Mouse (Mus musculus): ENCODE results near the gene Sorl1. TPM values are rescaled to one million over a fixed set of nuclear protein-coding genes. Genes with fewer than 3 reads are reported as not detected.

The Sorl1 gene
- polyA plus RNA-seq, 1 experiment from 2014 or later: 11.6 TPM

DNA sequence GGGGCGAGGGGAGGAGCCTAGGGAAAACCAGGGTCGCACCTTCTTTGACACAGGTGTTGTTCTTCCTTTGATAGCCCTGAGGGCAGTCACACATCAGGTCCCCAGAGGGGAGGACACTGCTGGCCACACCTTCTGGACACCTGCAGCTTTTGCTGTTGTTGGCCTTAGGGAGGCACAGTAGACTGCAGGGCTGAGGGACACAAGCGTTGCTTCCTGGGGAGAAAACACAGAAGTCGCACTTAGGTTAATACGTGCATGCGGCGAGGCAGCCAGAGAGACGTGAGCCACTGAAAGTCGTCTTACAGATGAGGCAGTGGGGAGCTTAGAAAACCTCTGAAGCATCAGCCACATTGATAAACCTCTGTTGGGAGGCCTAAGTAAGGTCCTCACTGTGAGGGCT, 99.8 kb downstream of the Sorl1 start:
- H3K9ac ChIP-seq: no peak overlapping the region
- H3K27me3 ChIP-seq: no peaks in the 10 kb centered on the region
- WGBS: 70% methylated on average over 9 of the region's 9 CpGs
- ATAC-seq (ENCODE audit: insufficient number of reproducible peaks, insufficient read depth, low FRiP score, low TSS enrichment): no peak
- peaks cover 7% of the 10 kb centered on the region; the same call in 1 of the 2 replicates for H3K4me1 ChIP-seq
- H3K9me3 ChIP-seq: no peaks in the 10 kb centered on the region
- H3K4me2 ChIP-seq (replicated peaks): no peak overlapping the region
- H3K27ac ChIP-seq: peak overlapping the region; percentile 18; the same call in 1 of the 2 replicates
- H3K36me3 ChIP-seq: no peaks in the 10 kb centered on the region
- H3K4me3 ChIP-seq: no peak overlapping the region

DNA sequence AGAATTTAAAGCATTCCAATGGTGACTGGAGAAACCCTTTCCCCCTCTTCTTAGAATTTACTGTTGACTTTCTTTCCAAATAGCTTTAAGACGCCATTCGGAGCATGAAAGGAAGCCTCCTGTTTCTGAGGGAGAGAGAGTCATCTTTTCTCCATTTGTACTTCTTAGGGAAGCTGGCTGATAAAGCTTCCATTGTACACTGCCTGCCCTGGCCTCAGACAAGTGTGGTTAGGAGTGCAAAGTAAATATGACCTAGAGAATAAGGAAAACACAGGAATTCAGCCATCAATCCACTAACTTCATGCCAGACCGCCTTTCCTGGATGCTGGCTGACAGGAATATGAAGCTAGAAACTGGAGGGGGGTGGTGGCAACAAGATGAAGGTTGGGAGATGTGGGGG, 100.7 kb downstream of the Sorl1 start:
- ATAC-seq (ENCODE audit: insufficient number of reproducible peaks, insufficient read depth, low FRiP score, low TSS enrichment): no peak
- Histone ChIP-seq H3K27me3 (no peaks in the 10 kb centered on the region), H3K4me2 (replicated peaks) (no peak overlapping the region), H3K9ac (no peak overlapping the region), H3K4me1 (peaks cover 7% of the 10 kb centered on the region; the same call in 1 of the 2 replicates), H3K36me3 (no peaks in the 10 kb centered on the region), H3K4me3 (no peak overlapping the region), H3K9me3 (no peaks in the 10 kb centered on the region), H3K27ac (no peak overlapping the region)
- 29% methylated on average over 3 of the region's 3 CpGs for WGBS

DNA sequence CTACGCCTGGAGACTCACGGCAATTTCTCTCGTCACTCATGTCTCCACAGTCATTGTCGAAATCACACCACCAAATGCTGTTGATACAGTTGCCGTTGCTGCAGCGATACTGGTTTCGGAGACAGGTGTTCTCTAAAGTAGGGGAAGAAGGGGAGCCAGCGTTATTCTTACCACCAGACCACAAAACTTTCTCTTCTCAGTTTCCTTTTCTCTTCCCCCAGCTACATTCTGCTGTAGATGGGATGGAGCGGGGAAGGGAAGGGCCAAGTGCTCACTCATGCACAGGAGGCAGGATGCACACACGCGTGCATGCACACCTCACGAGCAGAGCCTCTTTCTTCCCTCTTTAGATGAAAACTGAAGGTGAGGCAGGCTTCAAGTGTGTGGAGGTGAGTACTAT, 101.8 kb downstream of the Sorl1 start:
- Histone ChIP-seq H3K4me2 (replicated peaks) (no peak overlapping the region), H3K36me3 (0 out of 2 replicates have a peak, but pooled peaks cover under 1% of the 10 kb centered on the region), H3K4me3 (no peak overlapping the region), H3K4me1 (peaks cover 7% of the 10 kb centered on the region; the same call in 1 of the 2 replicates), H3K27me3 (no peaks in the 10 kb centered on the region), H3K9ac (no peak overlapping the region), H3K27ac (no peak overlapping the region), H3K9me3 (no peaks in the 10 kb centered on the region)
- no peak for ATAC-seq (ENCODE audit: insufficient number of reproducible peaks, insufficient read depth, low FRiP score, low TSS enrichment)
- WGBS: 92% methylated on average over 12 of the region's 12 CpGs

DNA sequence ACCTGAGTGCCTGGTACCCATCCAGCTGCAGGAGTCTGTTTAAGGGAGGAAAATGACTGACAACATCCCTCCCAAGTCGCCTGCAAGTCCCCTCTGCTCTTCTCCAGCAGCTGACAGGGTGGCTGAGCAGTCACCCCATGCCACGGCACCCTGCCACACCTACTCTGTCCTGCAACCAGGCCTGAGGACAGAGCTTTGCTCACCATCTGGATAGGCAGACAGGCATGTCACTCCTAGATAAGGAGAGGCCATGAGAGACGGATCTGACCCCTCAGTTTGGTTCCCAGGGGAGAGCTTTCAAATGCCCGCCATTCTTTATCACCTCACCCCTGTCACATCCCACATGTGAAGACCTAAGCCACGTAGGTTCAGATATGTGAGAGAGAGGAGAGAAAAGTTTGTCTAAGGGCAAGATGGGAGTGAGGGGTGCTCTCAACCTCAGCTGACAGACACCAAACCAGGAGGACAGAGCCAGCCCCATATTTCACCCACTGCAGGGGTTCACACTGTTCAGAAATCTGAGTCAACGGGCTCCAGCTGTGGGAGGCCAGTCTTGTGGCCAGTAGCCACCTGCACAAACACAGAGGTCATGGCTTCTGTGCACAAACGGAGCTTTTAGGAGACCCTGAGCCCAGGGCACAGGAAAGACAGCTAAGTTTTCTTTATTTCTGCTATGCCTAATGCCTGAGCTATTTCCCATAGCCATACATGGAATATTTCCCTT, 104.6 kb downstream of the Sorl1 start:
- H3K36me3 ChIP-seq: peaks cover 26% of the 10 kb centered on the region
- H3K27ac ChIP-seq: no peak overlapping the region
- no peaks in the 10 kb centered on the region for H3K9me3 ChIP-seq
- H3K27me3 ChIP-seq: no peaks in the 10 kb centered on the region
- H3K9ac ChIP-seq: no peak overlapping the region
- H3K4me2 ChIP-seq (replicated peaks): no peak overlapping the region
- WGBS: 32% methylated on average over 7 of the region's 7 CpGs
- H3K4me3 ChIP-seq: no peak overlapping the region
- ATAC-seq (ENCODE audit: insufficient number of reproducible peaks, insufficient read depth, low FRiP score, low TSS enrichment): no peak
- peaks cover 7% of the 10 kb centered on the region; the same call in 1 of the 2 replicates for H3K4me1 ChIP-seq

DNA sequence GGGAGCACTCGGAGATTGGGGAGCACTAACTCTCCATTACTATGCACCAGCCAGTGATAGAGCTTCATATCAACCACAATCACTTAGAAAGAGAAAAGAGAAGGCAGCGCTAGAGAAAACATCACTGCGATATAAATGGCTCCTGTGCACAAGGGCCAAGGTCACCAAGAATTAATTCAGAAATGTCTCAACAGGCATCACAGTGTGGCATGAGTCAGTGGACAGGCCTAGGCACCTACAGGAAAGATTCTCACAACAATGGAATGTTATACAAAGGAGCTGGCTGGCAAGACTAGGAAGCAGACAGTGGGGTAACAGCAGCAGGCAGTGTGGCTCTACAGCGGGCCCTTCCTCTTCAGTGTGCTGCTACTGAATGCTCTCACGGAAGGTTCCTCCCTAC, 115.6 kb downstream of the Sorl1 start:
- H3K27ac ChIP-seq: no peak overlapping the region
- peaks cover 15% of the 10 kb centered on the region for H3K4me1 ChIP-seq
- no peak for ATAC-seq (ENCODE audit: insufficient number of reproducible peaks, insufficient read depth, low FRiP score, low TSS enrichment)
- no peaks in the 10 kb centered on the region for H3K27me3 ChIP-seq
- H3K9me3 ChIP-seq: no peaks in the 10 kb centered on the region
- H3K4me3 ChIP-seq: no peak overlapping the region
- no peaks in the 10 kb centered on the region for H3K36me3 ChIP-seq
- H3K4me2 ChIP-seq (replicated peaks): no peak overlapping the region
- no peak overlapping the region for H3K9ac ChIP-seq
- 94% methylated on average over 5 of the region's 5 CpGs for WGBS

DNA sequence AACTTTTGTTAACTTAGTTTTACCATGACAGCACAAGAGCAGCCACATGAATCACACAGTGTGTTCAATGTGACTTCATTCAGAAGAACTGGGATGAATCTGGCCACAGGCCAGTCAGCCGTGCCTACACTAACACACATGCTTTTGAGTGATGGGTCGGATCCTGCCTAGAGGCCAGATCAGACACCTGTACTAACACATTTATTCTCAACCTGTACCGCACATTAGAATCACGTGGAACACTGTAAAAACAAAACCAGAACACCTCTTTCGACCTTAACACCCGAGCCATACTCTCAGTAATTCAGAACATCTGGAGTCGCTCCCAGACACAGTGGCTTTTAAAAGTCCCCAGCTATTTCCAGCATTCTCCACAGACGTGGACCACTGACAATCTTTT, 119.0 kb downstream of the Sorl1 start:
- Histone ChIP-seq H3K9me3 (no peaks in the 10 kb centered on the region), H3K9ac (no peak overlapping the region), H3K27me3 (no peaks in the 10 kb centered on the region), H3K4me3 (no peak overlapping the region), H3K4me2 (replicated peaks) (no peak overlapping the region), H3K4me1 (peaks cover 15% of the 10 kb centered on the region), H3K27ac (0 out of 2 replicates have a peak overlapping the region, but pooled peaks have one; percentile 24), H3K36me3 (0 out of 2 replicates have a peak, but pooled peaks cover 3% of the 10 kb centered on the region)
- WGBS: 22% methylated on average over 8 of the region's 8 CpGs
- ATAC-seq (ENCODE audit: insufficient number of reproducible peaks, insufficient read depth, low FRiP score, low TSS enrichment): no peak

DNA sequence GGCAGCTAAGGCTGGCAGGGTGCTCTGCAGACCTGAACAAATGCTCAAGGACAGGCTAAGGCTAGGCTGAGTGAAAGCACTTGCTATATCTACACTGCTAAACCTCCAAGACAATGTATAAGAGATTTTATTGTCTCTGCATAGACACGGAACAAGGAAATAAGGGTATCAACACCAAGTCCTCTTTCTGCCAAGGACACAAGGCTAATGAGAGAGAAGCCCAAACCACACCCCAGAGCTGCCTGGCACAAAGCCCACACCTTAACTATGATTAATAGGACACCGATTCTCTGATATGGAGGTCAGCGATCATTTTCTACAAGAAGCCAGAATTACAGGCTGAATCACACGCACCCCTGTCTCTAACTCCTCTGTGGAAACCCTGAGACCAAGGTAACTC, 120.0 kb downstream of the Sorl1 start:
- no peak for ATAC-seq (ENCODE audit: insufficient number of reproducible peaks, insufficient read depth, low FRiP score, low TSS enrichment)
- no peaks in the 10 kb centered on the region for H3K27me3 ChIP-seq
- H3K9ac ChIP-seq: no peak overlapping the region
- H3K9me3 ChIP-seq: no peaks in the 10 kb centered on the region
- no peak overlapping the region for H3K27ac ChIP-seq
- peaks cover 15% of the 10 kb centered on the region for H3K4me1 ChIP-seq
- WGBS: 94% methylated on average over 4 of the region's 4 CpGs
- H3K4me3 ChIP-seq: no peak overlapping the region
- no peak overlapping the region for H3K4me2 ChIP-seq (replicated peaks)
- H3K36me3 ChIP-seq: 0 out of 2 replicates have a peak, but pooled peaks cover 3% of the 10 kb centered on the region

DNA sequence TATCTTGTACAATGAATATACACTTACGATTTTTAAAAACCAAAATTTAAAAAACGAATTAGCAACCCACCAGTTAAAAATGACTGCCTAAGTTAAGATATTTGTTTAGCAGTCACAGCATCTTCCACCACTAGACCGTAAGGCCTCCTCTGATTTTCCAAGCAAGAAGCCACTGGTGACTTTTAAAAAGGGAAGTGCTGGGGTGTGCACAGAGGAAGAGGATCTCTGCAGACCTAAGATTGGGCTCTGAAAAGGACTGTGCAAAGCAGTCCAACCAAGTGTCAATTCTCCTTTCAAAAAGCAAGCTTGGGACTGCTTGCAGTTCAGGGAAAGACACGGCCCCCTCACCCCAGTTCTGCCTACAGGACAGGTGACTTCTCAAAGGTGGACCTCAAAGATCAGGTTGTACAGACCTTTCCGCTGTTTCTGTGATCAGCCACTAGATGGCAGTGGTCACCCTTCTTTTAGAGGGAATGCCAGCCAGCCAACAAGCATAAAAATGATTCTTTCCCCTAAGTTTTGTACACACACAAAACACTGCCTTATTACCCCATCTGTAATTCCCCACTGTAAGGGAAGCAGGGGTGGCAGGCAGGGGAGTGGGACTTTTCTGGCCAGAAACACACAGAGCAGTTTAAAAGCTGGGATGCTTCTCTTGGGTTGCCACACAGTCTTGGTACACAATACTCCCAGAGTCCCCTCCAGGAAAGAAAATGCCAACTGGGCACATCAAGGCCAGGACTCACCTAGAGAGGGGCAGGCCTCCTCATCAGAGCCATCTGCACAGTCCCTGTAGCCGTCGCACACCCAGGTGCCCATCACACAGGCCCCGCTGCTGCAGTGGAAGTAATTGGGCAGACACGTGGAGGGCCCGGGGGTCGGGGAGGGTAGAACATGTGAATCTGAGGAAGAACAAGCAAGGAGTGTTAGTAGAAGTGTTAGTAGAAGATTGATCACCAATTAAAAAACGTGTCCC, 124.3 kb downstream of the Sorl1 start:
- 70% methylated on average over 12 of the region's 12 CpGs for WGBS
- Histone ChIP-seq H3K9me3 (no peaks in the 10 kb centered on the region), H3K27ac (no peak overlapping the region), H3K4me1 (peaks cover 5% of the 10 kb centered on the region; the same call in 1 of the 2 replicates), H3K9ac (no peak overlapping the region), H3K4me3 (no peak overlapping the region), H3K36me3 (0 out of 2 replicates have a peak, but pooled peaks cover 3% of the 10 kb centered on the region), H3K27me3 (no peaks in the 10 kb centered on the region), H3K4me2 (replicated peaks) (no peak overlapping the region)
- ATAC-seq (ENCODE audit: insufficient number of reproducible peaks, insufficient read depth, low FRiP score, low TSS enrichment): 0 out of 2 replicates have a peak, but pooled peaks have one; percentile 19

DNA sequence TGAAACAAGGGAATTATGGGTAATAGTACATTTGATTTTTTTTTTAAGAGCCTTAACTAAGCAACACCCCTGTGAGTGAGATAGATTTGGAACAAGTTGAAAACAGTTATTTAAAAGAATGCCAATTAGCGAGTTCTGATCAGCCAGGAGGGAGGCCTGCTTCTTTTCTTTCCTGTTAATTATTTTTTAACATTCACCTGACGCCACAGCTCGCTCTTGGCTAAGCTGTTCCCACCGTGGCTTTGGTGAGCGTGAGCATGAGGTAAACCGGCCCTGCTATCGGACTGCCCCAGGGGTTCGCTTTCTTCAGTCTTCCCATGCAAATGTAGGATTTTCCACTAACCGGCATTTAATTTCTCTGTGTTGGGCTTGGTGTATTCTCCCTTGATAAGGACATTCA, 128.8 kb downstream of the Sorl1 start:
- 86% methylated on average over 9 of the region's 9 CpGs for WGBS
- 0 out of 2 replicates have a peak, but pooled peaks cover 5% of the 10 kb centered on the region for H3K36me3 ChIP-seq
- no peak overlapping the region for H3K27ac ChIP-seq
- H3K4me1 ChIP-seq: no peaks in the 10 kb centered on the region
- H3K27me3 ChIP-seq: no peaks in the 10 kb centered on the region
- no peak overlapping the region for H3K4me3 ChIP-seq
- H3K9ac ChIP-seq: no peak overlapping the region
- H3K9me3 ChIP-seq: no peaks in the 10 kb centered on the region
- H3K4me2 ChIP-seq (replicated peaks): no peak overlapping the region
- no peak for ATAC-seq (ENCODE audit: insufficient number of reproducible peaks, insufficient read depth, low FRiP score, low TSS enrichment)

DNA sequence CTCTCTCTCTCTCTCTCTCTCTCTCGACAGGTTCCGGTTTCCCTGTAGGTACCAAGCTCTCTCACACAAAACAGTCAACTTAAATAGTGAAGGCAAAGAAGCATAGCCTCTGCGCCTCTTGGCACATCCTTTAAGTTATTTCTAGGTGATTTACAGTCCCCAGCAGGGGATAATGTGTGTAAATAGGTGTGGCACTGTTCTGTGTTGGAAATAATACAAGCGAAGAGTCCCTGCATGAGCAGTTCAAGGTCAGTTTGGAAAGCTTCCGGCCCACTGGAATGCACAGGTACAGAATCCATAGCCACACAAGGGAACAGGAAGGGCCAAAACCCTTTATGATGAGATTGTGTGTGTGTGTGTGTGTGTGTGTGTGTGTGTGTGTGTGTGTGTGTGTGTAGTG, 130.3 kb downstream of the Sorl1 start:
- 88% methylated on average over 5 of the region's 5 CpGs for WGBS
- H3K27me3 ChIP-seq: no peaks in the 10 kb centered on the region
- H3K9me3 ChIP-seq: no peaks in the 10 kb centered on the region
- H3K4me2 ChIP-seq (replicated peaks): no peak overlapping the region
- no peak overlapping the region for H3K27ac ChIP-seq
- no peak overlapping the region for H3K4me3 ChIP-seq
- no peak for ATAC-seq (ENCODE audit: insufficient number of reproducible peaks, insufficient read depth, low FRiP score, low TSS enrichment)
- H3K36me3 ChIP-seq: 0 out of 2 replicates have a peak, but pooled peaks cover 10% of the 10 kb centered on the region
- no peak overlapping the region for H3K9ac ChIP-seq
- H3K4me1 ChIP-seq: no peaks in the 10 kb centered on the region

DNA sequence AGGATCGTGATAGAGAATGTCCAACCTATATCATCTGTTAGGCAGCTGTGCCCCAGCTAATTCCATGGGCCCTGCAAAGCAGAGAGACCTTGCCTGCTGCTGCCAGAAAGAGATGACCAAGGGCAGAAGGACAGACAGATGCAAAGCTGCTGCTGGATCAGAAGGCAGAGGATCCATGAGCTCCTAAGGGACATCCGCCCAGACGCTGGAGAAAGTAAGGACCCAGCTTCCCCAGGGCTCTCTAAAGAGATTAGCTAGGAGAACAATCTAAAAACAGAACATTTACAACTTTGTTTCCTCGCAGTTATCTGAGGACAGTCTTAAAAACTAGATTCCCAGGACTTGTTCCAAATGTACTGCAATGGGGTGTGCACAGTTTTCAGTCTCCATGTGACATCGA, 131.3 kb downstream of the Sorl1 start:
- no peak overlapping the region for H3K4me3 ChIP-seq
- no peak overlapping the region for H3K9ac ChIP-seq
- H3K4me1 ChIP-seq: no peaks in the 10 kb centered on the region
- H3K36me3 ChIP-seq: peaks cover 13% of the 10 kb centered on the region
- H3K9me3 ChIP-seq: no peaks in the 10 kb centered on the region
- 85% methylated on average over 5 of the region's 5 CpGs for WGBS
- H3K27me3 ChIP-seq: no peaks in the 10 kb centered on the region
- H3K27ac ChIP-seq: no peak overlapping the region
- ATAC-seq (ENCODE audit: insufficient number of reproducible peaks, insufficient read depth, low FRiP score, low TSS enrichment): no peak
- H3K4me2 ChIP-seq (replicated peaks): no peak overlapping the region

Measured in embryonic facial prominence, embryonic 12.5 days (tissue).